Mouse (Mus musculus) E14TG2a.4 (cell line): ENCODE results near the gene Cdca7l.

ENCODE experiments used
- H3K27me3 ChIP-seq: 2 replicates; pipeline ENCODE4 v1.6.1; 2014; ENCODE audit warnings: low read length, control low read depth; ENCODE audit not compliant: insufficient read depth
- H3K36me3 ChIP-seq: 2 replicates; pipeline ENCODE4 v1.6.1; 2014; ENCODE audit warnings: low read length, control low read depth; ENCODE audit not compliant: insufficient read depth
- H3K4me1 ChIP-seq: replicated peaks from 2 replicates; pipeline ENCODE4 v1.6.1; 2014; ENCODE audit warnings: low read depth, low read length, control low read depth
- H3K4me3 ChIP-seq: replicated peaks from 2 replicates; pipeline ENCODE4 v1.5.1; 2014; ENCODE audit warnings: mild to moderate bottlenecking, low read length
- H3K9me3 ChIP-seq: 2 replicates; pipeline ENCODE4 v1.6.1; 2014; ENCODE audit warnings: low read length, control low read depth
- CTCF ChIP-seq: conservative IDR thresholded peaks from 2 replicates; pipeline ENCODE4 v1.5.1; 2014; ENCODE audit warnings: low read length
- NANOG ChIP-seq: IDR thresholded peaks from 2 replicates; pipeline ENCODE4 v1.6.1; 2014; ENCODE audit warnings: borderline replicate concordance, low read length, mixed read lengths
- POU5F1 ChIP-seq: IDR thresholded peaks from 2 replicates; pipeline ENCODE4 v1.6.1; 2014; ENCODE audit warnings: low read length, borderline replicate concordance

The Cdca7l gene

DNA sequence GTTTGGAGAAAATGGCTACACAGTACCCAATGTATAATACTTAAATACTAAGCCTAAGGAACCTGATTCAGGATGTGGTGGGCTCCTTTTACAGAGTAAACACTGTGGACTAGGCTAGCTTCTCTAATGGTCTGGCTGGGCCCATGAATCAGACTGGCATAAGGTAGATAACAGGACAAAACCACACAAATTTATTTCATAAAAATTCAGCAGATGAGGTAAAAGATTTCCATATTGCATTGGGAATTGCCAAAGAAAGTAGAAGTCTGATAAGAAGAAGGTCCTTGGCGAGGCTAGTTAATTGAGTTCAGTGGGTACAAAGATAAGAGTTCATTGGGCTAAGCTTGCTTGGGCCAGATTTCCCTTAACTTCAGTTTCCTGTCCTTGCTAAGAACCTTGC is 36.6 kb downstream of the Cdca7l start:
- no peaks in the 10 kb centered on the region for H3K9me3 ChIP-seq
- H3K4me1 ChIP-seq: peaks cover 12% of the 10 kb centered on the region
- H3K4me3 ChIP-seq: no peak overlapping the region
- peaks cover 19% of the 10 kb centered on the region for H3K27me3 ChIP-seq
- no peaks in the 10 kb centered on the region for H3K36me3 ChIP-seq
- no peak for TF ChIP-seq CTCF
- TF ChIP-seq NANOG: no peak
- TF ChIP-seq POU5F1: no peak

DNA sequence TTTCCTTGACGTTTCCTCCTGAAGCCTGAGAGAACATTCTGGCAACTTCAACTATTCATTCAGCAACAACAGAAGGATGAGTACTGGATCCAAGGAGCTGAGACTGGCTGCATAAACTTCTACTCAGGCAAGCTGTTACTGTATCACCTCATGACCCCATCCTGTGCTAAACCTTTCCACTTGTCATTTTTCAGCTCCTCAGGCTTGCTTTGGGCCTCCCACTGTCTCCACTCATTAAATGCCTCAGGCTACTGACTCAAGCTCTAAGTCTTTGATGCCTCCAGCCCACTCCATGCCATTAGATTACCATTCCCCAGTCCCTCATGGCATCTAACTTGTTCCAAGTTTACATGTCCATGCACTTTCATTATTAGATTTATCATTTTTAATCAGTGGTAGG is 38.6 kb downstream of the Cdca7l start:
- Histone ChIP-seq H3K9me3 (no peaks in the 10 kb centered on the region), H3K27me3 (peaks cover 19% of the 10 kb centered on the region), H3K4me1 (peaks cover 12% of the 10 kb centered on the region), H3K4me3 (peak overlapping the region; percentile 88; the same call in 1 of the 2 replicates), H3K36me3 (no peaks in the 10 kb centered on the region)
- TF ChIP-seq NANOG (no peak), CTCF (no peak), POU5F1 (no peak)

DNA sequence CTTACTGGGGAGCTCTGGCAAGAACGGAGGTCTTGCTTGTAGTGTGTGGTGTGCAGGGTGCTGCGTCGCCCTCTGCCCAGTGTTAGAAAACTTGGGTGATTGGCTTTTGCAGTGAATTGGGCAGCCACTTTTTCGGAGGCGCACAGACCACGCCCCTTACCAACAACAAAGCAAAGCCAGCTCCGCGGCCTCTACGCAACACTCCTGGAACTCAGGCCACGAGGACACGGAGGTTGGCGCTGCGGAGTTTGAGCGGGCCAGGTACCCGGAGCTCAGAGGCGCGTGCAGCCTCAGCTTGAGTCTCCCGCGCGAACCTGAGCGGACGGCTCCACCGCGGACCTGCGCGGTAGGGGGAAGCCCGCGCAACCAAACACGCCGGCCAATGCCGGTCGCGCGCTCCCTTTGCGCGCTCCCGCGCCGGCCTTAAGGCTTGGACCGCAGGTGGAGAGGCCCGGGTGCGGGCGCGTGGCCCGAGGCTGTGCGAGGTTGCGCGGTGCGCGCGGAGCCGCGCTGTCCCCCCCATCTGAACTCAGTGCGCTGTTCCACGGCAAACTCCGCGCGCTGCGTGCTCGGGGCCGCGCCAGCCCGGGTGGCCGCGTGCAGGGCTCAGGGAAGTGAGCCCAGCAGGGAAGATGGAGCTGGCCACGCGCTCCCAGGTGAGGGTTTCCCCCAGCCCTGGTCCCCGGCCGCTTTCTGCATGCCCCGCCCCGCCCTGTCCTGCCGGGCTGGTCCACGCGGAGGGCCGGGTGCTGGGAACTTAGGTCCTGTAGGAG is 39.4 kb downstream of the Cdca7l start:
- TF ChIP-seq NANOG (no peak), POU5F1 (no peak), CTCF (no peak)
- Histone ChIP-seq H3K4me1 (peaks cover 12% of the 10 kb centered on the region), H3K27me3 (peaks cover 19% of the 10 kb centered on the region), H3K4me3 (peak overlapping the region; percentile 88), H3K9me3 (no peaks in the 10 kb centered on the region), H3K36me3 (no peaks in the 10 kb centered on the region)

DNA sequence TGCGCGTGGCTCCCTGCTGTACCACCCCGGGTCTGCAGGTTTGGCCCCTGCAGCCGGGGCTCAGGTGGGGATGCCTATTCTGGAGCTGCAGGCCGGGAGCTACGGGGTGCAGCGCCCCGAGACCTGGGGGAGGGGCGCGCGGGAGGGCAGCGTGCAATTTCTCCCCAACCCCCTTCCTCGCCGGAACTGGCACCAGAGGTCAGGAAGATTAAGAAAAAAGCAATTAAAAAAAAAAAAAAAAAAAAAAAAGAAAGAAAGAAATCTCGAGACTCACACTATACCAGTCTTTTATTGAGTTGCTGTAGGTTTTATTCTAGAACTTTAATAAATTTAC is 40.0 kb downstream of the Cdca7l start:
- H3K4me3 ChIP-seq: peak overlapping the region; percentile 88
- TF ChIP-seq POU5F1 (no peak), CTCF (no peak)

DNA sequence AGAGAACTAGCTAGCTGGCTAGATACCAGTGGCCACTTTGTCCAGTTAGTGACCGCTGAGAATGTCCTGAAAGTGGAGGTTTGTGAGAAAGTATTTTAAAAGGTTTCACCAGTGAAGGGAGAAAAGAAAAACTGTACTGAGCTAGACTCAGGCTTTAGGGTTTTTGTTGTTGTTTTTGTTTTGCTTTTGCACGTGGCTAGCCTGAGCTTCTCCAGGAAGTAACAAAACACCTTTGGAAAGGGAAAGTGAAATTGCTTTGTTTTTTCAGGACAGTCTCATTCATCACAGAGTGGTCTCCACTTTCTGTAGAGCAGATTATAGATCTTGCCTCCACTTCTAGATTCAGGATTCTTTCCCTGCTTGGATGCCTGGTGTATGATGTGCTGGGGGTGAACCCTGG is 40.8 kb downstream of the Cdca7l start:
- TF ChIP-seq CTCF: no peak
- no peak for TF ChIP-seq NANOG
- TF ChIP-seq POU5F1: no peak
- no peak overlapping the region for H3K4me3 ChIP-seq
- no peaks in the 10 kb centered on the region for H3K36me3 ChIP-seq
- H3K9me3 ChIP-seq: no peaks in the 10 kb centered on the region
- peaks cover 12% of the 10 kb centered on the region for H3K4me1 ChIP-seq
- peaks cover 19% of the 10 kb centered on the region for H3K27me3 ChIP-seq

More for the DNA sequence above, 40.0 kb downstream of the Cdca7l start:
- no peaks in the 10 kb centered on the region for H3K9me3 ChIP-seq
- peaks cover 19% of the 10 kb centered on the region for H3K27me3 ChIP-seq
- peaks cover 12% of the 10 kb centered on the region for H3K4me1 ChIP-seq
- no peaks in the 10 kb centered on the region for H3K36me3 ChIP-seq

DNA sequence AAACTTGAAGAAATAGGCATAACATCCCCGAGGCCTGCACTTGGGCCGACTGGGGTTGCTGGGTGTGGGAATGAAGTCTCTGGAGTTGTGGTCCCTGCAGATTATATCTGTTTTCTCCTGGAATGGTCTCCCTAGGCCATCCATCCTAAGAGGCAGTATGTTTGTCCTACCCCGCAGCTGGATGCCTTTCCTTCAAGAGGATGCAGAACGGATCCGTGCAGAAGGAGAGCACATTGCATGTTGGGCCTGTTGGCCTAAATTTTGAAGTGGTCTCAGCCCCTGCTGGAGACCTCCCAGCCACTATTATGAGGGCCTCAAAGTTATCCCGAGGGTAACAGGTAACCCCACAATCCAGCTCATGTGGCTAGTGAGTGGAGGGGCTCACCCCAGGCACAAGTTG is 44.5 kb downstream of the Cdca7l start:
- H3K36me3 ChIP-seq: 0 out of 2 replicates have a peak, but pooled peaks cover 8% of the 10 kb centered on the region
- TF ChIP-seq NANOG (no peak), CTCF (no peak), POU5F1 (no peak)
- H3K9me3 ChIP-seq: no peaks in the 10 kb centered on the region
- H3K4me1 ChIP-seq: peaks cover 10% of the 10 kb centered on the region
- H3K4me3 ChIP-seq: no peak overlapping the region
- H3K27me3 ChIP-seq: no peaks in the 10 kb centered on the region

GRCm38 (mm10) chr12:117850472-117850871 is 46.4 kb downstream of the Cdca7l start:
- H3K4me3 ChIP-seq: no peak overlapping the region
- H3K9me3 ChIP-seq: no peaks in the 10 kb centered on the region
- H3K36me3 ChIP-seq: 0 out of 2 replicates have a peak, but pooled peaks cover 8% of the 10 kb centered on the region
- H3K4me1 ChIP-seq: peaks cover 5% of the 10 kb centered on the region
- H3K27me3 ChIP-seq: no peaks in the 10 kb centered on the region
- TF ChIP-seq CTCF (no peak), POU5F1 (no peak), NANOG (no peak)

GRCm38 (mm10) chr12:117853316-117853715 is 49.2 kb downstream of the Cdca7l start:
- Histone ChIP-seq H3K36me3 (0 out of 2 replicates have a peak, but pooled peaks cover 8% of the 10 kb centered on the region), H3K9me3 (no peaks in the 10 kb centered on the region), H3K4me1 (peaks cover 5% of the 10 kb centered on the region), H3K27me3 (no peaks in the 10 kb centered on the region), H3K4me3 (no peak overlapping the region)
- TF ChIP-seq POU5F1 (no peak), CTCF (peak; percentile 98)

DNA sequence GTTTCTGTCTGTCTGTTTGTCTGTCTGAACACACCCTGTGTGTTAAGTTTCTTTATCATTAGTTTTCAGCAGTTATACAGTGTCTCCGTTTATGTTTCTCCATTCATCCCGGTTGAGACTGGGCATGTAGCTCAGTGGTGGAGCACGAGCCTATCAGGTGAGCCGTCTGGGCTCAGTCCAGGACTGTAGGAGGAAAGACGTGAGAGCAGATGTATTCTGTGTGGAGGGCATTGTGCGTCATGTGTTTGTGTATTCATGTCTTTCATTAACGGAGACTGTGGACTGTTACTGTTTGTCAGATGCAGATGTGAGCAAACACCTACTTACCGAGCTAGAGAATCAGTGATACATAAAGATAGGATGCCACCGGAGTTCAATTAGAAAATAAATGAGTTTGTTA is 52.9 kb downstream of the Cdca7l start:
- no peak overlapping the region for H3K4me3 ChIP-seq
- H3K36me3 ChIP-seq: 0 out of 2 replicates have a peak, but pooled peaks cover 2% of the 10 kb centered on the region
- TF ChIP-seq POU5F1 (no peak), CTCF (no peak), NANOG (no peak)
- no peaks in the 10 kb centered on the region for H3K27me3 ChIP-seq
- no peaks in the 10 kb centered on the region for H3K4me1 ChIP-seq
- no peaks in the 10 kb centered on the region for H3K9me3 ChIP-seq
